Mouse (Mus musculus): ENCODE data around the gene Arfgef3. TPM values are rescaled to one million over a fixed set of nuclear protein-coding genes. Genes with fewer than 3 reads are reported as not detected.

Arfgef3 gene
- total and polyA plus RNA-seq, 3 experiments: 0.28 to 11.0 (median 0.50) TPM

- Histone ChIP-seq H3K27me3 (replicated peaks) (no peaks in the 10 kb centered on the region), H3K9ac (ENCODE audit: insufficient read depth, low read depth) (no peak overlapping the region), H3K79me2 (replicated peaks; ENCODE audit: control insufficient read depth, extremely low read depth, insufficient read depth, poor library complexity, severe bottlenecking) (no peaks in the 10 kb centered on the region), H3K27ac (ENCODE audit: insufficient read depth, low read depth) (no peak overlapping the region), H3K4me2 (ENCODE audit: insufficient read depth, low read depth, poor library complexity, severe bottlenecking) (no peak overlapping the region), H3K4me3 (replicated peaks in 1 of 3; ENCODE audit: low read depth in 2 of 3, low read length in 2 of 3, poor library complexity in 1 of 3) (no peak overlapping the region), H3K36me3 (replicated peaks in 1 of 2; ENCODE audit: control insufficient read depth in 1 of 2, insufficient read depth in 1 of 2, low read length in 1 of 2) (peaks cover 0 to 14% of the 10 kb centered on the region in 2 experiments), H3K4me1 (ENCODE audit: control insufficient read depth in 1 of 2, insufficient read depth in 2 of 2) (no peaks in the 10 kb centered on the region), H3K9me3 (replicated peaks; ENCODE audit: low read length) (no peaks in the 10 kb centered on the region)
- in situ Hi-C loops (cut with MboI; ENCODE audit: low pct_ligation_motif_present, low pct_unique_long_range_greater_than_20kb, low sequenced_read_pairs): no loop called here
- dilution Hi-C loops (cut with MboI; ENCODE audit: extremely low pct_ligation_motif_present, extremely low pct_unique_long_range_greater_than_20kb, low sequenced_read_pairs): no loop called here
- no peak for DNase-seq (ENCODE audit: extremely low read depth)
- no peak for TF ChIP-seq ELF1 (IDR thresholded peaks at IDR 0.05; ENCODE audit: low read depth, low read length)
- no peak for TF ChIP-seq ZNF384 (IDR thresholded peaks at IDR 0.05; ENCODE audit: low read depth, low read length)
- TF ChIP-seq CHD2 (IDR thresholded peaks at IDR 0.05; ENCODE audit: low read length): no peak
Observed at GRCm38 (mm10) chr10:18646035-18646434, 97.7 kb downstream of the Arfgef3 start.

GRCm38 (mm10) chr10:18644346-18644745, 99.4 kb downstream of the Arfgef3 start:
- in situ Hi-C loops (cut with MboI; ENCODE audit: low pct_ligation_motif_present, low pct_unique_long_range_greater_than_20kb, low sequenced_read_pairs): no loop called here

GRCm38 (mm10) chr10:18643506-18643905, 100.2 kb downstream of the Arfgef3 start:
- dilution Hi-C loops (cut with MboI; ENCODE audit: extremely low pct_ligation_motif_present, extremely low pct_unique_long_range_greater_than_20kb, low sequenced_read_pairs): no loop called here
- Histone ChIP-seq H3K36me3 (replicated peaks in 1 of 2; ENCODE audit: control insufficient read depth in 1 of 2, insufficient read depth in 1 of 2, low read length in 1 of 2) (peaks cover 0 to 17% of the 10 kb centered on the region in 2 experiments), H3K79me2 (replicated peaks; ENCODE audit: control insufficient read depth, extremely low read depth, insufficient read depth, poor library complexity, severe bottlenecking) (no peaks in the 10 kb centered on the region), H3K9me3 (replicated peaks; ENCODE audit: low read length) (no peaks in the 10 kb centered on the region), H3K4me2 (ENCODE audit: insufficient read depth, low read depth, poor library complexity, severe bottlenecking) (no peak overlapping the region), H3K4me1 (ENCODE audit: control insufficient read depth in 1 of 2, insufficient read depth in 2 of 2) (no peaks in the 10 kb centered on the region), H3K27ac (ENCODE audit: insufficient read depth, low read depth) (no peak overlapping the region), H3K9ac (ENCODE audit: insufficient read depth, low read depth) (no peak overlapping the region), H3K27me3 (replicated peaks) (no peaks in the 10 kb centered on the region), H3K4me3 (replicated peaks in 1 of 3; ENCODE audit: low read depth in 2 of 3, low read length in 2 of 3, poor library complexity in 1 of 3) (no peak overlapping the region)
- in situ Hi-C loops (cut with MboI; ENCODE audit: low pct_ligation_motif_present, low pct_unique_long_range_greater_than_20kb, low sequenced_read_pairs): no loop called here
- TF ChIP-seq MAX (IDR thresholded peaks at IDR 0.05; ENCODE audit: low read length) (no peak), ZMIZ1 (IDR thresholded peaks at IDR 0.05; ENCODE audit: low read depth, low read length) (no peak), USF1 (IDR thresholded peaks at IDR 0.05; ENCODE audit: low read depth, low read length) (no peak), SMC3 (IDR thresholded peaks at IDR 0.05; ENCODE audit: low read depth, low read length) (no peak), MYC (IDR thresholded peaks at IDR 0.05; ENCODE audit: low read depth, low read length) (no peak), SIN3A (IDR thresholded peaks at IDR 0.05; ENCODE audit: low read length) (no peak), RAD21 (IDR thresholded peaks at IDR 0.05; ENCODE audit: low read depth, low read length) (no peak)
- DNase-seq (ENCODE audit: extremely low read depth): no peak

More at GRCm38 (mm10) chr10:18644346-18644745, 99.4 kb downstream of the Arfgef3 start:
- peaks cover 0 to 17% of the 10 kb centered on the region in 2 experiments for H3K36me3 ChIP-seq (replicated peaks in 1 of 2; ENCODE audit: control insufficient read depth in 1 of 2, insufficient read depth in 1 of 2, low read length in 1 of 2)
- no peak overlapping the region for H3K4me3 ChIP-seq (replicated peaks in 1 of 3; ENCODE audit: low read depth in 2 of 3, low read length in 2 of 3, poor library complexity in 1 of 3)
- no peak overlapping the region for H3K27ac ChIP-seq (ENCODE audit: insufficient read depth, low read depth)
- no peaks in the 10 kb centered on the region for H3K9me3 ChIP-seq (replicated peaks; ENCODE audit: low read length)
- no peaks in the 10 kb centered on the region for H3K27me3 ChIP-seq (replicated peaks)
- no peak for DNase-seq (ENCODE audit: extremely low read depth)
- TF ChIP-seq ELF1 (IDR thresholded peaks at IDR 0.05; ENCODE audit: low read depth, low read length): no peak
- TF ChIP-seq TCF12 (IDR thresholded peaks at IDR 0.05; ENCODE audit: low read depth, low read length): no peak
- no peak for TF ChIP-seq CTCF (conservative IDR thresholded peaks at IDR 0.05 in 1 of 2, IDR thresholded peaks at IDR 0.05 in 1 of 2; ENCODE audit: low read depth in 2 of 2, low read length in 2 of 2)
- TF ChIP-seq CHD1 (IDR thresholded peaks at IDR 0.05; ENCODE audit: low read depth, low read length): no peak
- TF ChIP-seq PAX5 (IDR thresholded peaks at IDR 0.05; ENCODE audit: low read length): no peak
- no peak for TF ChIP-seq RCOR1 (conservative IDR thresholded peaks at IDR 0.05; ENCODE audit: low read depth, low read length)
- no peak for TF ChIP-seq ETS1 (conservative IDR thresholded peaks at IDR 0.05; ENCODE audit: low read depth, low read length)
- TF ChIP-seq ZC3H11A (IDR thresholded peaks at IDR 0.05; ENCODE audit: low read depth, low read length): no peak
- no peak for TF ChIP-seq USF2 (conservative IDR thresholded peaks at IDR 0.05; ENCODE audit: low read depth, low read length)
- TF ChIP-seq SIN3A (IDR thresholded peaks at IDR 0.05; ENCODE audit: low read length): no peak
- TF ChIP-seq CHD2 (IDR thresholded peaks at IDR 0.05; ENCODE audit: low read length): no peak
- no peak for TF ChIP-seq KAT2A (IDR thresholded peaks at IDR 0.05; ENCODE audit: insufficient replicate concordance, low read length)
- no peak for TF ChIP-seq NELFE (IDR thresholded peaks at IDR 0.05; ENCODE audit: low read depth, low read length)
- H3K4me2 ChIP-seq (ENCODE audit: insufficient read depth, low read depth, poor library complexity, severe bottlenecking): no peak overlapping the region
- no peaks in the 10 kb centered on the region for H3K79me2 ChIP-seq (replicated peaks; ENCODE audit: control insufficient read depth, extremely low read depth, insufficient read depth, poor library complexity, severe bottlenecking)
- dilution Hi-C loops (cut with MboI; ENCODE audit: extremely low pct_ligation_motif_present, extremely low pct_unique_long_range_greater_than_20kb, low sequenced_read_pairs): no loop called here
- H3K9ac ChIP-seq (ENCODE audit: insufficient read depth, low read depth): no peak overlapping the region
- no peaks in the 10 kb centered on the region for H3K4me1 ChIP-seq (ENCODE audit: control insufficient read depth in 1 of 2, insufficient read depth in 2 of 2)

All from CH12.LX (cell line).